Mouse (Mus musculus): ENCODE measurements around the gene Olfr1189.
"Not testable (repeated sequence)": the region's sequence is repeated elsewhere in the genome, so short reads cannot be mapped to it uniquely, and the experiment has no call there.

Gene Olfr1189

GRCm38 (mm10) chr2:88586154-88586553, at the start of gene Olfr1189:
Gene Olfr1189 (plus strand): TSS chr2:88586454.
- no peak for DNase-seq (ENCODE audit: low read depth, low spot score)

GRCm38 (mm10) chr2:88556635-88557034, 29.6 kb upstream of the Olfr1189 start, which contains the start of gene Olfr1188:
Gene Olfr1188 (plus strand): TSS chr2:88556935.
- DNase-seq (ENCODE audit: low read depth, low spot score): no peak

GRCm38 (mm10) chr2:88572696-88573095, 13.6 kb upstream of the Olfr1189 start:
- DNase-seq (ENCODE audit: low read depth, low spot score): peak; percentile 17

DNA sequence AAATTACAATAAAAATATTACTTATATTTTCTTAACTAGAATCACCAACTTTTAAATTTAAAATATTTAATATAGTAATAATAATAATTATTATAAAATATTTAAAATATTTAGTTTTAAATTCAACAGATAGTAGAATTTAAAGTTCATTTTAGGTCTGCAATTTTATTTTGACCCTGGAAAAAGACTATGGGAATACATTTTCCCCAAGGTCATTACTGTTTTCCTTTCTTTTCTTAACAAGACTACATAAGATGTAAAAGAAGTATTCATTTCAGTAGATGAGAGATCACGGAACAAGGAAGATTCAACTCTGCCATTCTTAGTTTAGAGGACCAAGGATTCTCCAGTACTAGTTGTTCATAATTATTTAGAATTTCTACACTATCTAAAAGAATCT, 54.0 kb downstream of the Olfr1189 start, which contains the start of gene Olfr1191-ps1:
Gene Olfr1191-ps1, plus strand, starts transcription at position 301 of the 400 bp plus-strand sequence.
- not testable (repeated sequence) for DNase-seq (ENCODE audit: low read depth, low spot score)

All from R1 (cell line).